Mouse (Mus musculus) embryo, embryonic 9.5 days (tissue): ENCODE measurements around the gene Ccm2l.

Source experiments
- DNase-seq: peaks from one replicate; pipeline ENCODE4 v3.0.0-alpha.2; 2017; ENCODE audit errors: extremely low spot score

Gene Ccm2l

DNA sequence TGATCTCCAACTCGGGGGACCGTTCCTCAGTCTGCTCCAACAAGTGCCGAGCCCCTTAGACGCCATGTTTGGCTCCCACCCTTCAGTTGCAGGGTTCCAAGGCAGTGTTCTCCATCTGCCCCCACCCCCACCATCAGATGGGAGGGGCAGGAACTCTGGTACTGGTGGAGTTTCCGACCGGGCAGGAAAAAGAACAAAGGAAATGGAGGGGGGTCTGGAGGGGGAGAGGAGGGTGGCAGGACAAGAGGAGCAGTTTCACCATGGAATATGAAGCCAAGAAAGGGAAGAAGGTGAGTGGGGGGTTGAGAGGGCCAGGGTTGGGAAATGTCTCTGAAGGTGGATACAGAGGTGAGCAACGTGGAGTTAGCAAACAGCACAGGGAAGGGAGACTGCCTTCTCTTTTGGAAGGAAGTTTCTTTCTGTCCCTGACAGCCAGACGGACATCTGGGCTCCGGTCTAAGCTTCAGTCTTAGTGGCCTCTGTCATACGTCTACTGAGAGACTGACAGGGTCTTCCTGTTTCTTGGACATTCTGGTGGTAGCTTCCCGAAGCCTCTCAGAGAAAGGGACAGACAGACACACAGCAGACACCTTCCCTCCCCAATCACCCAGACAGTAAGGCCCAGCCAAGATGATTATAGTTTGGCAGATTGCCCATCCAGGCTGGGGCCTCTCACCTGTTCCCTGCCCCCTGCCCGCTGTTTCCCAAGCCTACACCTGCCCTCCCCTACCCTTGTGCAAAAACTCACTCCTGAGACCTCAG lies at the start of gene Ccm2l:
Gene Ccm2l, plus strand, starts transcription at position 209 of the 762 bp plus-strand sequence.
- no peak for DNase-seq

DNA sequence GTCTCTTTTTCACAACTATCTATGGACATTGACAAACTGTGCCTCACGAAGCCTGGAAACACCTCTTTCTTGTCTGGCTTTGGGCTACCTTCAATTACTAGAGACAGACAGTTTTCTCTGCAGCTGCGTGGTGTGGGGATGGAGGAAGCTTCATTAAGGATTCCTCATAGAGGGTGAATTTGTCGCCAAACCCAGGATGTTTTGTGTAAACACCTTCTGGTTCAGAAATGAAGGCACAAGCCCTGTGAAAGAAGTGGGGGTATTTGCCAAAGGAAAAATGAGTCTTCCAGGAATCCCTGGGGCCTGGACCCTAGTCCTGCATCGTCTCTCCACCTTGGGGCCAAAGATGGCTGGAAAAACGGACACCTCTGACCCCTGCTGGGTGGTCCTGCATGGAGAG lies 49.0 kb upstream of the Ccm2l start:
- DNase-seq = no peak

GRCm38 (mm10) chr2:153019355-153019754 lies 46.4 kb upstream of the Ccm2l start:
- no peak for DNase-seq

DNA sequence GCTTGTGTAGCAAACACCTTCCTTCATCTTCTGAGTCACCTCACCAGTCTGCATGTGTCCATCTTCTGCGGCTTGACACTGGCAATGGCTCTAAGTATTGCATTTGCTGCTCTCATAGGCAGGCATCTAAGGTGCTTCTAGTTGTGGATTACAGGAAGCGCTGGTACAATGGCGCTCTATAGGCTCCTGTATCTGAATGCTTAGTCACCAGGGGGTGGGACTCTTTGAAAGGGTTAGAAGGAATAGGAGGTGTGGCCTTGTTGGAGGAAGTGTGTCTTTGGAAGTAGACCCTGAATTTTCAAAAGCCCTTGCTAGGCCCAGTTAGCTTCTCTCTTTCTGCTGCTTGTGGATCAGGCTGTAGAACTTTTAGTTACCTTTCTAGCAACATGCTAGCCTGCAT lies 44.6 kb upstream of the Ccm2l start:
- no peak for DNase-seq

GRCm38 (mm10) chr2:153022855-153023254 lies 42.9 kb upstream of the Ccm2l start:
- no peak for DNase-seq

- no peak for DNase-seq
Measured at GRCm38 (mm10) chr2:153026052-153026451, 39.7 kb upstream of the Ccm2l start.

GRCm38 (mm10) chr2:153027501-153027900 lies 38.3 kb upstream of the Ccm2l start:
- DNase-seq = no peak

GRCm38 (mm10) chr2:153030422-153030821 lies 35.3 kb upstream of the Ccm2l start:
- no peak for DNase-seq

GRCm38 (mm10) chr2:153031126-153032082 lies 34.4 kb upstream of the Ccm2l start, which contains the start of gene Xkr7:
Gene Xkr7, plus strand, starts transcription at chr2:153031852.
- no peak for DNase-seq

- DNase-seq = peak; percentile 90
Measured at GRCm38 (mm10) chr2:153032083-153032842, 33.5 kb upstream of the Ccm2l start.

DNA sequence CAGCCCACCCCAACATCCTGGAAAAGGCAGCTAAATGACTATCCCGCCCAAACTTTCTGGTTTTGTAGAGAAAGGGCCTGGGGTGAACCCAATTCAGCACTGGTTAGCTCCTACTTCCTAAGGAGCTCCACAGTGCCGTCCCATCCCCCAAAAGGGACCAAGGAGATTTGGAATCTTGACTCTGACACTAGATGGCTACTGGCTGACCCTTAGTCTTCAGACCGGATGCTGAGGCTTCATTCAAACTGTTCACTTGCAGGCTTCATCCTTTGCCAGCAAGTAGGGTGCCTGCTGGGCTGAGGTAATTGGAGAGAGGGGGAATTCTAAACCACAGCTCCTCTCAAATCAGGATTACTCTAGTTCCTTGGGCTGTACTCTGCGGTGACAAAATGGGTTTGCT lies 32.8 kb upstream of the Ccm2l start:
- no peak for DNase-seq

- no peak for DNase-seq
Measured at GRCm38 (mm10) chr2:153033545-153034230, 32.1 kb upstream of the Ccm2l start.

DNA sequence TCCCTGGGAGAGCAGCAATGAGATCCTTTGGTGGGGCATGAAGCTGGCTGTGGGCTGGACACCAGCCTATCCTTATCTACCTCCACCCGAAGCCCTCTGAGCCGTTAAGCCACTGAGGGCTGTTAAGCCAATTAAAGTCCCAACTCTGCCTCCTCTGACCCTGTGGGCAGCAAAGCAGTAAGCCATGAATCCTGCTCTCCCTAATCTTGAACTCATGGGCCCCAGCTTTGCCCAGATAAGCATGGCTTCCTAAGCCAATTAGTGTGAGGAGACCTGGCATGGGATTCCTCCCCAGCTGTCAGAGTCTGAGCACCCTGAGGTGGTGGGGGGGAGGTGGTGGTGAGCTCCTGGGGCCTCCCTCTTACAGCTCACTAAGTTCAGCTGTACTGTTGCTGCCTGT lies 29.1 kb upstream of the Ccm2l start:
- DNase-seq = no peak

- no peak for DNase-seq
Measured at GRCm38 (mm10) chr2:153043886-153044285, 21.9 kb upstream of the Ccm2l start.

GRCm38 (mm10) chr2:153045884-153046299 lies 19.9 kb upstream of the Ccm2l start:
- no peak for DNase-seq

- peak; percentile 52 for DNase-seq
Measured at GRCm38 (mm10) chr2:153047828-153048465, 17.8 kb upstream of the Ccm2l start.

- no peak for DNase-seq
Measured at GRCm38 (mm10) chr2:153049288-153049996, 16.3 kb upstream of the Ccm2l start.

- no peak for DNase-seq
Measured at GRCm38 (mm10) chr2:153049997-153050358, 15.8 kb upstream of the Ccm2l start.

DNA sequence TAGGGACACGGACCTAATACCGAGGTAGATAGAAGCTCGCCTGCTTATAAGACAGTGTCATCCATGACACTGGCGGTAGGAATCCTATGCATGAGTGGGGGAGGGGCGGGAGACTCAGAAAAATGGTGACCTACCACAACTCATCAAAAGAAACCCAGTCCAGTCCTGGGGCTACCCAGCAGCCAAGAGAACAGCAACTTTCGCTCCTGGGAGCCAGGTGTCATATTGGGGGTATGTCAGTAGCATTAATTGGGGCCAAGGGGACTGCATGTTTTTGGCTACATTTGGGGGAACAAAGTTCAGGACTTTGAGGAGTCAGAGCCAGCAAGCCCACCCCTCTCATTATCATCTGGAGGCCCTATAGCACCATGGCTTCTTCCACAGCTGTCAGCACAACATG lies 14.7 kb upstream of the Ccm2l start:
- DNase-seq = no peak

- no peak for DNase-seq
Measured at GRCm38 (mm10) chr2:153051537-153051936, 14.2 kb upstream of the Ccm2l start.
